Mouse (Mus musculus) C2C12 (cell line): ENCODE results near the gene Fer.

Experiments used
- CEBPB ChIP-seq: IDR thresholded peaks from one replicate; pipeline ENCODE4 v1.6.1; 2011; ENCODE audit warnings: low read depth, mild to moderate bottlenecking, control low read depth, moderate library complexity
- CTCF ChIP-seq: IDR thresholded peaks from one replicate; pipeline ENCODE4 v1.5.1; 2011; ENCODE audit not compliant: control insufficient read depth, insufficient read depth, insufficient read length
- MAX ChIP-seq: IDR thresholded peaks from one replicate; pipeline ENCODE4 v1.6.1; 2011; ENCODE audit warnings: mild to moderate bottlenecking, control low read depth
- MYOG ChIP-seq: IDR thresholded peaks from one replicate; pipeline ENCODE4 v1.6.1; 2011; ENCODE audit not compliant: control insufficient read depth, insufficient read length; ENCODE audit errors: extremely low read depth
- USF1 ChIP-seq: IDR thresholded peaks from one replicate; pipeline ENCODE4 v1.6.1; 2011; ENCODE audit warnings: low read depth, mild to moderate bottlenecking, control low read depth, moderate library complexity

GRCm38 (mm10) chr17:64005575-64006249, 142.8 kb downstream of the Fer start:
- TF ChIP-seq CTCF: no peak
- TF ChIP-seq USF1: no peak
- no peak for TF ChIP-seq MYOG
- TF ChIP-seq CEBPB: no peak
- no peak for TF ChIP-seq MAX
